Mouse (Mus musculus) CH12.LX (cell line): ENCODE measurements around the gene Sel1l. TPM values are rescaled to one million over a fixed set of nuclear protein-coding genes. Genes with fewer than 3 reads are reported as not detected.

Experiments
- DNase-seq: peaks from one replicate; pipeline ENCODE4 v3.0.0-alpha.2; 2013; ENCODE audit errors: extremely low read depth
- H3K27ac ChIP-seq: 2 replicates; pipeline ENCODE4 v1.5.1; 2012; ENCODE audit warnings: low read depth, mild to moderate bottlenecking, control low read depth, moderate library complexity; ENCODE audit not compliant: insufficient read depth
- H3K27me3 ChIP-seq: replicated peaks from 2 replicates; pipeline ENCODE3; 2012; ENCODE audit warnings: inconsistent platforms
- H3K36me3 ChIP-seq, 2 experiments: replicated peaks in 1 of 2; 2 replicates each; pipeline versions ENCODE3 to v1.6.1; 2012; ENCODE audit warnings: inconsistent platforms in 1 of 2, low read length in 1 of 2, mild to moderate bottlenecking in 1 of 2, mixed read lengths in 1 of 2, moderate library complexity in 1 of 2; ENCODE audit not compliant: control insufficient read depth in 1 of 2, insufficient read depth in 1 of 2
- H3K4me1 ChIP-seq, 2 experiments: 2 replicates each; pipeline ENCODE4 v1.6.1; 2012; ENCODE audit warnings: inconsistent platforms in 1 of 2, moderate library complexity in 1 of 2; ENCODE audit not compliant: insufficient read depth in 2 of 2, control insufficient read depth in 1 of 2
- H3K4me2 ChIP-seq: 2 replicates; pipeline ENCODE4 v1.6.1; 2012; ENCODE audit warnings: low read depth, mild to moderate bottlenecking, control low read depth; ENCODE audit not compliant: poor library complexity, insufficient read depth, severe bottlenecking
- H3K4me3 ChIP-seq, 3 experiments: fragments of 150-350 bp in 1 of 3; sonication (generic) in 1 of 3; replicated peaks in 1 of 3; 2 replicates each; pipeline versions ENCODE3 to v1.5.1; 2011 to 2012; ENCODE audit warnings: low read depth in 2 of 3, low read length in 2 of 3, mild to moderate bottlenecking in 2 of 3, moderate library complexity in 2 of 3, control low read depth in 1 of 3, improper control_type of control experiment in 1 of 3, inconsistent platforms in 1 of 3, mixed read lengths in 1 of 3; ENCODE audit not compliant: poor library complexity in 1 of 3
- H3K79me2 ChIP-seq: replicated peaks from 2 replicates; pipeline ENCODE4 v1.6.1; 2012; ENCODE audit warnings: mild to moderate bottlenecking, moderate library complexity; ENCODE audit not compliant: control insufficient read depth, poor library complexity, insufficient read depth, severe bottlenecking; ENCODE audit errors: extremely low read depth
- H3K9ac ChIP-seq: 2 replicates; pipeline ENCODE4 v1.6.1; 2012; ENCODE audit warnings: low read depth, mild to moderate bottlenecking, control low read depth, moderate library complexity; ENCODE audit not compliant: insufficient read depth
- H3K9me3 ChIP-seq: replicated peaks from 2 replicates; pipeline ENCODE3; 2012; ENCODE audit warnings: low read length, inconsistent platforms, mixed read lengths
- CHD1 ChIP-seq: IDR thresholded peaks from 2 replicates; pipeline ENCODE4 v1.6.1; 2012; ENCODE audit warnings: low read depth, low read length, improper control_type of control experiment, inconsistent platforms
- CTCF ChIP-seq, 2 experiments: IDR thresholded peaks in 1 of 2; conservative IDR thresholded peaks in 1 of 2; 2 replicates each; pipeline ENCODE4 v1.5.1; 2011 to 2012; ENCODE audit warnings: low read depth in 2 of 2, low read length in 2 of 2, improper control_type of control experiment in 1 of 2, inconsistent platforms in 1 of 2, mild to moderate bottlenecking in 1 of 2, moderate library complexity in 1 of 2
- ETS1 ChIP-seq: conservative IDR thresholded peaks from 2 replicates; pipeline ENCODE4 v1.6.1; 2012; ENCODE audit warnings: low read depth, mild to moderate bottlenecking, inconsistent platforms, low read length, improper control_type of control experiment, moderate library complexity
- HCFC1 ChIP-seq: IDR thresholded peaks from 2 replicates; pipeline ENCODE4 v1.6.1; 2012; ENCODE audit warnings: low read depth, mild to moderate bottlenecking, inconsistent platforms, low read length, improper control_type of control experiment
- JUN ChIP-seq: IDR thresholded peaks from 2 replicates; pipeline ENCODE4 v1.6.1; 2011; ENCODE audit warnings: low read depth, mild to moderate bottlenecking, low read length, improper control_type of control experiment, moderate library complexity; ENCODE audit not compliant: insufficient read depth
- KAT2A ChIP-seq: IDR thresholded peaks from 2 replicates; pipeline ENCODE4 v1.6.1; 2012; ENCODE audit warnings: low read length, improper control_type of control experiment, inconsistent platforms; ENCODE audit not compliant: insufficient replicate concordance
- MAX ChIP-seq: IDR thresholded peaks from 2 replicates; pipeline ENCODE4 v1.6.1; 2011; ENCODE audit warnings: low read length, improper control_type of control experiment
- MAZ ChIP-seq: IDR thresholded peaks from 2 replicates; pipeline ENCODE4 v1.6.1; 2012; ENCODE audit warnings: low read depth, mild to moderate bottlenecking, inconsistent platforms, low read length, improper control_type of control experiment, moderate library complexity
- MXI1 ChIP-seq: IDR thresholded peaks from 2 replicates; pipeline ENCODE4 v1.6.1; 2011; ENCODE audit warnings: mild to moderate bottlenecking, low read depth, low read length, improper control_type of control experiment
- MYC ChIP-seq: IDR thresholded peaks from 2 replicates; pipeline ENCODE4 v1.6.1; 2011; ENCODE audit warnings: low read depth, mild to moderate bottlenecking, improper control_type of control experiment, low read length
- NELFE ChIP-seq: IDR thresholded peaks from 2 replicates; pipeline ENCODE4 v1.6.1; 2011; ENCODE audit warnings: low read depth, low read length, improper control_type of control experiment
- NRF1 ChIP-seq: IDR thresholded peaks from 2 replicates; pipeline ENCODE4 v1.6.1; 2014; ENCODE audit warnings: low read depth, mild to moderate bottlenecking, inconsistent platforms, low read length, improper control_type of control experiment, moderate library complexity
- PAX5 ChIP-seq: IDR thresholded peaks from 2 replicates; pipeline ENCODE4 v1.6.1; 2012; ENCODE audit warnings: low read length, inconsistent platforms, mixed read lengths
- POLR2A ChIP-seq: IDR thresholded peaks from 2 replicates; pipeline ENCODE4 v1.6.1; 2011; ENCODE audit warnings: low read depth, mild to moderate bottlenecking, improper control_type of control experiment, low read length
- RCOR1 ChIP-seq: conservative IDR thresholded peaks from 2 replicates; pipeline ENCODE4 v1.6.1; 2012; ENCODE audit warnings: low read depth, mild to moderate bottlenecking, inconsistent platforms, low read length, improper control_type of control experiment
- SIN3A ChIP-seq: IDR thresholded peaks from 2 replicates; pipeline ENCODE4 v1.6.1; 2012; ENCODE audit warnings: low read length, improper control_type of control experiment, inconsistent platforms
- UBTF ChIP-seq: IDR thresholded peaks from 2 replicates; pipeline ENCODE4 v1.6.1; 2012; ENCODE audit warnings: low read depth, mild to moderate bottlenecking, inconsistent platforms, low read length, improper control_type of control experiment, moderate library complexity
- USF2 ChIP-seq: conservative IDR thresholded peaks from 2 replicates; pipeline ENCODE4 v1.6.1; 2011; ENCODE audit warnings: low read depth, low read length, improper control_type of control experiment
- ZKSCAN1 ChIP-seq: IDR thresholded peaks from 2 replicates; pipeline ENCODE4 v1.6.1; 2012; ENCODE audit warnings: low read depth, inconsistent platforms, low read length, improper control_type of control experiment, borderline replicate concordance
- ZNF384 ChIP-seq: IDR thresholded peaks from 2 replicates; pipeline ENCODE4 v1.6.1; 2012; ENCODE audit warnings: low read depth, low read length, improper control_type of control experiment, inconsistent platforms
- dilution Hi-C: fragments of 300-500 bp; cut with MboI; formaldehyde crosslinking; loops from 2 replicates; pipeline ENCODE4 v1.14.3; 2020; ENCODE audit warnings: low sequenced_read_pairs; ENCODE audit not compliant: extremely low pct_unique_long_range_greater_than_20kb, extremely low pct_ligation_motif_present
- in situ Hi-C: fragments of 300-500 bp; cut with MboI; formaldehyde crosslinking; loops from 3 replicates; pipeline ENCODE4 v1.14.3; 2019; ENCODE audit warnings: low sequenced_read_pairs, low pct_ligation_motif_present, low pct_unique_long_range_greater_than_20kb, mixed read lengths
- polyA plus RNA-seq: library from polyadenylated mRNA; unstranded; fragments of >175 nt; gene quantifications from 2 replicates; pipeline ENCODE4 v1.2.1, GENCODE M21; 2012; ENCODE audit warnings: low read depth; ENCODE audit not compliant: insufficient read length
- total RNA-seq, 2 experiments: library from RNA; depleted of rRNA; stranded (reverse); fragments of 300-350 nt in 1 of 2; fragments of >200 nt in 1 of 2; gene quantifications; 2 replicates each; pipeline ENCODE4 v1.2.3; 2012 to 2014

Gene Sel1l
- total and polyA plus RNA-seq, 3 experiments: 46.6 to 155 (median 84.7) TPM

DNA sequence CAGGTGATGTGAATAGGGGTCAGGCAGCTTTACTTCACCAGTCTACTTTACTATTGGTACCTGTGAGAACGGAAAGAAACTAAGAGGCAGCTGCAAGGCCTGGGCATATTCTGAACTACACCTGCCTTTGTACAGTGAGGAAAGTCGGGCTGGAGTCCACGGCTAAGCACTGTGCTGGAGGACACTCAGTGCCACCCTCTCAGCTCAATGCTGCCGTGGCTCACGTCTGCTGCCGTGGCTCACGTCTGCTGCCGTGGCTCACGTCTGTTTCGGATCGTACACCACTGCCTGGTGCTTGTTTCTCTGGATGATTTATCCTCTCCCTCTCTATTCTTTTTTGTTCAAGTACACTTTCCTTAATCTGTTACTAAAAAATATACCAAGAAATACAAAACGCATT lies 28.5 kb downstream of the Sel1l start:
- Histone ChIP-seq H3K4me3 (no peak overlapping the region), H3K36me3 (peaks cover 82 to 94% of the 10 kb centered on the region in 2 experiments), H3K9ac (no peak overlapping the region), H3K27ac (no peak overlapping the region), H3K27me3 (no peaks in the 10 kb centered on the region), H3K79me2 (no peaks in the 10 kb centered on the region), H3K4me1 (peaks cover 2 to 8% of the 10 kb centered on the region in 2 experiments; a peak in 3 of 4 replicates), H3K4me2 (no peak overlapping the region), H3K9me3 (no peaks in the 10 kb centered on the region)
- DNase-seq: no peak
- in situ Hi-C loops (no loop called here), dilution Hi-C loops (no loop called here)
- TF ChIP-seq MXI1: no peak
- no peak for TF ChIP-seq ETS1
- TF ChIP-seq NELFE: no peak
- no peak for TF ChIP-seq POLR2A
- no peak for TF ChIP-seq HCFC1
- TF ChIP-seq ZNF384: no peak
- TF ChIP-seq NRF1: no peak
- no peak for TF ChIP-seq ZKSCAN1
- no peak for TF ChIP-seq JUN
- TF ChIP-seq PAX5: no peak
- no peak for TF ChIP-seq USF2
- TF ChIP-seq RCOR1: no peak
- TF ChIP-seq MYC: no peak
- no peak for TF ChIP-seq MAZ
- no peak for TF ChIP-seq MAX

DNA sequence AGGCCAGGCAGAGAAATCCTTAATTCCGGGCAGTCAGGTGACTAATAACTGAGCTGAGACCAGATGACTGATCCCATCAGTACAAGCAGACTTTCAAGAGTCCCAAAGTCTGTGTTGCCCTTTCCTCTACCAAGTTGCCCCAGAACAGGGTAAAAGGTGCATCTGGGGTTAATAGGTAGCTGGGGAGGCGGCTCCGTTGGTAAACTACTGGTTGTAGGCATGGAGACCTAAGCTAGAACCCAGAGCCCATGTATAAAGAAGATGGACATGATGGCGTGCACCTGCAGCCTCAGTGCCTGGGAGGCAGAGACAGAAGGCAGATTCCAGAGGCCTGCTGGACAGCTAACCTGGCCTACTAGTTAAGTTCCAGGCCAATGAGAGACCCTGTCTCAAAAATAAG lies 30.2 kb downstream of the Sel1l start:
- Histone ChIP-seq H3K27ac (no peak overlapping the region), H3K4me1 (peaks cover 2 to 12% of the 10 kb centered on the region in 2 experiments; a peak in 3 of 4 replicates), H3K9ac (no peak overlapping the region), H3K36me3 (peaks cover 82 to 94% of the 10 kb centered on the region in 2 experiments), H3K4me2 (no peak overlapping the region), H3K27me3 (no peaks in the 10 kb centered on the region), H3K4me3 (no peak overlapping the region), H3K79me2 (no peaks in the 10 kb centered on the region), H3K9me3 (no peaks in the 10 kb centered on the region)
- dilution Hi-C loops: no loop called here
- TF ChIP-seq ZNF384 (no peak), SIN3A (no peak), NRF1 (no peak), MAX (no peak), USF2 (no peak), CHD1 (no peak), UBTF (no peak), KAT2A (no peak), CTCF (conservative IDR thresholded peaks at IDR 0.05 in 1 of 2, IDR thresholded peaks at IDR 0.05 in 1 of 2; ENCODE audit: low read depth in 2 of 2, low read length in 2 of 2) (no peak), MAZ (no peak)
- in situ Hi-C loops: no loop called here
- DNase-seq: no peak
